Mouse (Mus musculus): Measurements from ENCODE around the gene Ust. TPM values are rescaled to one million over a fixed set of nuclear protein-coding genes. Genes with fewer than 3 reads are reported as not detected.

The Ust gene
- total RNA-seq, 2 experiments from 2014 or later = 1.2 to 1.6 TPM

DNA sequence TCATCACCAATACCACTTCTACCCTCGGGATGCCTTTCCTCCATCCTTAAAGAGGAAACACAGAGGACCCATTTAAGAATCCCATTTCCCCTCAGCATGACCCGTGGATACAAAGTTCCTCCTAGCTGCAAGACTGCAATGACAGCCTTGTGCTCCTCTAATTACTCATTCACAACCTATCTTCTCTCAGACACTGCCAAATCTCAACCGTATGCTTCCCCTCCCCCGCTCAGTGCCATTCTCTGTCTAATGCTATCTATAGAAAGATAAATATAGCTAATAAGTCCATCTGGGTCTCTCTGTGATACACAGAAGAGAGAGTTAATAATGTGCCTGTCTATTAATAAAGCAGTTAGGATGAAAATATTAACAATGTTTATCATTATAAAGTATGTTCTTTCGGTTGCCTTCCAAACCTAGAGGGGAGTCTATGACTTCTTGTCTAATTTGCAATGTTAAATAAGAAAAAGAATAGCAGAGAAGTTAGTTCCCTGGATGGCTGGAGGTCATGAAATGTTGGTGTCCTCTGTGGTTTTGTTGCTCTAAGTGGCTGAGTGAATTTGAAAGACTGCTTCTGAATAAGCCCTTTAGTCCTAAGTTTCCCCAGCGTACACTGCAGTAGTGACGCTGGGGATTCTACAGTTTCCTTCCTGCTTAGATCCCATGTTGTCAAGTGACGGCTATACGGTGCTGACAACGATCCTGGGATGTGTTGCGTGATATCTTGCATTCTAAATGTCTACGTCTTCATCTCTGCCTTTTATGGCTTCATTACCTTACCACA, 178.8 kb downstream of the Ust start:
- ATAC-seq (ENCODE audit: poor library complexity, severe bottlenecking) = no peak

- ATAC-seq (ENCODE audit: poor library complexity, severe bottlenecking) = no peak
These were observed 182.0 kb downstream of the Ust start for GRCm38 (mm10) chr10:8336601-8337000.

DNA sequence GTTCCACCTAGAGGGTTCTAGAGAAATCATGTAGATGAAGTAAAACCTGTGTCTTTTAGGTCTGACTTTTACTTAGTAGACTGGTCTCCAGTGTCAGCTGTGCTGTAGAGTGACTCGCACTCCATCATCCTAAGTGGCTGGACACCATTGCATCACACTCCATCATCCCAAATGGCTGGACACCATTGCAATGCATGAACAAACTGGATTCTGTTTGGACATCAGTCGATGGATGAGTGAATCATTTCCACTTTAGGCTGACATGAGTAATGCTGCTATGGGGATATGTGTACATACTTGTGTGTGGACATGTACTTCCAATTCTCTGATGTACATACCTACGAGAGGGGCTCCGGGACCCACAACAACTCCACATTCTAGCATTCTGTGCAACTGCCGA, 187.7 kb downstream of the Ust start:
- ATAC-seq (ENCODE audit: poor library complexity, severe bottlenecking) = no peak

DNA sequence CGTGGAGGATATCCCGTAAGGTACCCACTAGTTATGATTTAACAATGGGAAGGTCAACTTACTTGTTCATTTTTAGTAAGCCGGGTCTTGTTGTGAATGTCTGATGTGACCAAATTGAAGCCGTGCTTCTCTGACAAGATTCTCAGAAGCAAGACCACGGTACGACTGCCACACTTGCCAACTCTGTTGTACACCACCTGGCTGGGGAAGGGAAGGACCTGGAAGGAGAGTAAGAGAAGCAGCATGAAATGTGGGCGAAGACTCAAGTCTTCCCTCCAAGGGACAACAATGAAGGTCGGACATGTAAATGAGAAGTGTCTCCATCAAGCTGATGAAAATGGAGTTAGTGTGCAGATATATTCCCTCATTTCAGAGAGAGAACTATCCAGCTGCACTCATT, 188.6 kb downstream of the Ust start:
- no peak for ATAC-seq (ENCODE audit: poor library complexity, severe bottlenecking)

GRCm38 (mm10) chr10:8323304-8323765, 195.3 kb downstream of the Ust start:
- ATAC-seq (ENCODE audit: poor library complexity, severe bottlenecking) = no peak

- ATAC-seq (ENCODE audit: poor library complexity, severe bottlenecking) = no peak
These were observed 197.9 kb downstream of the Ust start for GRCm38 (mm10) chr10:8320771-8321170.

GRCm38 (mm10) chr10:8309435-8309834, 209.2 kb downstream of the Ust start:
- ATAC-seq (ENCODE audit: poor library complexity, severe bottlenecking) = no peak

GRCm38 (mm10) chr10:8304211-8304610, 214.4 kb downstream of the Ust start:
- ATAC-seq (ENCODE audit: poor library complexity, severe bottlenecking) = no peak

DNA sequence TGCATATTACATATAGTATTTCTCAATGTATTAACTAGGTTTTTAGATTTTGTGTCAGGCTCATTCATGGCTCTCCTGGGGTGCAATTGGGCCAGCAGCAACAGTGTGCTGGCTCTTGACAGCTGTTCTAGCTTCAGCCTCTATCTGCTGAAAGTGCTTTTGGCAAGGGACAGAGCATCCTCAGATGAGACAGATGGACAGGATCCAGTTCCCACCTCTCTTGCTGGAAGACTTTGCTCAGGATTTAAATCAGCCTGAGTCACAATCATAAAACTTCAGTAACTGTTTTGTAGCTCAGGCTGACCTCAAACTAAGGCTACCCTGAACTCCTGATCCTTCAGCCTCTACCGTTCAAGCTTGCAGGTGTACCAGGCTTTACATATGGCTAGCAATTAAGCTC, 219.5 kb downstream of the Ust start:
- ATAC-seq (ENCODE audit: poor library complexity, severe bottlenecking) = no peak

- no peak for ATAC-seq (ENCODE audit: poor library complexity, severe bottlenecking)
These were observed 221.4 kb downstream of the Ust start for GRCm38 (mm10) chr10:8297214-8297613.

DNA sequence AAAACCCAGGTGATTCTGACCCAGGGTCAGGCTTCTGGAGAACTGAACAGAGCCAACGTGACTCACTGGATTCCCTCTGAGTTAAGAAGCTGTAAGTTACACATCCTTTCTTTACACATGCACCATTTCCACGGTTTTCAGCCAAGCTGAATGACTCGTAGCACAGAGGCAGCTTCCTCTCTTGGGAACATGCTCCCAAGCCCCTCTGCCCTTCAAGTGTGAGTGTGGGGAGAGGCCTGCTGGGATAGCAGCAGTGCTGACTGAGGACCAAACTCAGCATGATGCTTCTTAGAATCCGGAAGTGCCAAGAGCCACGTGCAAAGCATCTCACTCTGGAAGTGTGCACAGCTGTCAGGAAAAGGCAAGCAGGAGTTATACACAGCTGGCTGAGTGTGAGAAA, 228.0 kb downstream of the Ust start:
- ATAC-seq (ENCODE audit: poor library complexity, severe bottlenecking) = no peak

DNA sequence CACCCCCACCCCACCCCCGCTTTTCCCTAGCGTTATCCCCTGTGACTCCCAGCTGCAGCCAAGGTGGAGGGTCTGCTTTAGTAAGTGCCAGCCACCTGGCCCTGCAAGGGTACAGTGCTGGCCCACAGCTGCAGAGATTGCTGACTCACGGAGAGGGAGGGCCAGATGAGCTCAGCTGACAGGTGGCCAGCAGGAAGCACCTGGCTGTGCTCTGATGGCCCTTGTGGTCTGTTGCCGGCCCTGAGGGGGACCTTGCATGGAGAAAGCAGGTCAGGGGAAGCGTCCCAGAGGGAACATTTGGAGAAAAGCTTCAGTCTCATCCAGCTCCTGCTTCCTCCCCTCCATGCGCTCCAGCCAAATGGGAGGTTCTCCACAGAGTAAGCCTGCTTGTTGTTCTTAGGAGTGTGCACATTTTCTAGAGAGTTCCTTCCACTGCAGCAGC, 231.3 kb downstream of the Ust start:
- no peak for ATAC-seq (ENCODE audit: poor library complexity, severe bottlenecking)

DNA sequence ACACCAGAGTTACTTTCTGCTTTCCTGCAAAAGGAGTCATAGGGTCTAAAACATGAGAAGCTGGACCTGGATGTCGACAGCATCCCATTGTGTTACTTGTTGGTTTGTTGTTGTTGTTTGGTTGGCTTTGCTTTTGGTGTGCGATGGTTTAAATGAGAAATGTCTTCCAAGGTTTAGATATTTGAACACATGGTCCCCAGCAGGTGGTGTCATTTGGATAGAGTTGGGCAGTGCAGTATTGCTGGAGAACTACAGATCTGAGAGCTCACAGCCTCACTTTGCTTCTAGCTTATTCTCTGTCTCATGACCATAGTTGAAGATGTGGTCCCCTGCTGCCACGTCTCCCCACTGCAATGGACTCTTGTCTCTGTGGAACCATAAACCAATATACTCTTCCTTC, 234.6 kb downstream of the Ust start:
- no peak for ATAC-seq (ENCODE audit: poor library complexity, severe bottlenecking)

DNA sequence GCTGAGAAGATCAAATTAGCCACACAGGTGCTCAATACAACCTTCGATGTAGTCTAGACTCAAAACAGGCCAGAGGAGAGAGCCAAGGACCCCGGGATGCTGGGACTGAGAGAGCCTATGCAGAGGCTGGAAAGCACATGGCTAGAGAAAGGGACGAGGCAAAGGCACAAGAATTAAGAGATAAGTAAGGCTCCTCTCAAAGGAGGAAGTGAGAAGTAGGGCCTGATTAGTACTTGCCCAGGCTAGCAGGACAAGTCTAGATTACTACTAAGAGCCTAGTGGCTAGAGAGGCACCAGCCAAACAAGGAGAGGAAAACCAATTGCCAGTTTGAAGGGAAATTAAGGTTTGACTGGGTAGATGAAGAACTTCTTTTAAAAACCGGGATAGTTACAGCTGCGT, 241.5 kb downstream of the Ust start:
- ATAC-seq (ENCODE audit: poor library complexity, severe bottlenecking) = no peak

- ATAC-seq (ENCODE audit: poor library complexity, severe bottlenecking) = no peak
These were observed 248.9 kb downstream of the Ust start for GRCm38 (mm10) chr10:8269681-8270080.

DNA sequence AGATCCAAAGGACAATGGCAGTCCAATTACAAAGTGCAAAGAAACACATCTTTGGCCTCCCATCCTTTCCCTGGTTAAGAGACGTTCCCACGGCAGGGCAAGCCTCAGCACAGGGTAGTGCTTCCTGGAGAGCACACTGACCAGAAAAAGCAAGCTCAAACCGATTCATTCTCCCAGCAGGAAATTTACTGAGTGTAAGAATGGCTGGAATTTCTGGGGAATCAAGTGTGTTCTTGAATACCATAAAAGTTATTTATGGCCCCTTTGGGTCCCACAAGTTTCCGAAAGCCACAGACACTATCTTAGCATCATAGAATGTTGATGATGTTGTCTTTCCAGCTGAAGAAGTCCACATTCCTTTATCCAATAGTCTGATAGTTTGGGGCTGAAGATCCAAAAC, 258.9 kb downstream of the Ust start:
- ATAC-seq (ENCODE audit: poor library complexity, severe bottlenecking) = no peak

- 0 out of 2 replicates have a peak, but pooled peaks have one; percentile 30 for ATAC-seq (ENCODE audit: poor library complexity, severe bottlenecking)
These were observed 268.6 kb downstream of the Ust start for GRCm38 (mm10) chr10:8250005-8250404.

DNA sequence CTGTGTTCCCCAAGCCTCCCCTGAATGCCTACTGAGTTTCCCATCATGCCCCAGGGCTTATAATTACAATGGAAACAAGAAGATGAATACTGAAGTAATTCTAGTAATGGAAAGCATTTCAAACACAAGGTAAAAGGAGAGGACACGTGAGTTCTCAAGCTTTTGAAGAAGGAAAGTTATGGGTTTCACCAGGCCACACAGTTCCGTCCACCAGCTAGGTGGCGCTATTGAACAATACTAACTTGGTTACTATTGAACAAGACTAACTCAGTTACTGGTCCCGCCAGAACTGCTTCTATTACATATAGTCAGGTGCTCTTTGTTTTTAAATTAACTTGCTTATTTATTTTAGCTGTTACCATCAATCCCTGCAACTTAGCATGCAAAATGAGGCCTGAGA, 276.3 kb downstream of the Ust start:
- ATAC-seq (ENCODE audit: poor library complexity, severe bottlenecking) = peak; percentile 57

- ATAC-seq (ENCODE audit: poor library complexity, severe bottlenecking) = no peak
These were observed 277.9 kb downstream of the Ust start for GRCm38 (mm10) chr10:8240703-8241102.

DNA sequence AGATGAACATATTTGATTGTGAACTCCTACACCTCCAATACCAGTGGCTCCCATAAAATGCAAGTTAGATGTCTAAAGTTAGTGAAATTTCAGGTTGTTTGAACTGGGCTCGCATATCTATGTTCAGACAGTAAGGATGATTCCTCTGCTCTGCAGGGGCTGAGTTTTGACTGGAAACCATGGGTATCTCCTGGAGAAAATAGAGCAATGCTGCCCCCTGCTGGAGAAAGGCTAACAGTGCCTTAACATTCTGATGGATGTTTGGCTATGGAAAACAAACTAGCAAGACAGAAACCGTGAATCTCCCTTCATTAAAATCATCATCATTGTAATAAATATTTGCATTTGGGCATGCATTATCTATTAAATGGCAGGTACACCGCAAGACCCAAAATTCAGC, 278.4 kb downstream of the Ust start:
- peak; percentile 70 for ATAC-seq (ENCODE audit: poor library complexity, severe bottlenecking)

GRCm38 (mm10) chr10:8236780-8237571, 281.6 kb downstream of the Ust start:
- no peak for ATAC-seq (ENCODE audit: poor library complexity, severe bottlenecking)

Measured in megakaryocyte, adult 5-6 weeks (primary cell).